Mouse (Mus musculus) liver, embryonic 14.5 days (tissue): ENCODE results near the gene Mta1.

Experiments used
- CTCF ChIP-seq: IDR thresholded peaks from 2 replicates; pipeline ENCODE4 v1.5.1; 2016; ENCODE audit warnings: antibody characterized with exemption, low read depth, control low read depth
- EP300 ChIP-seq: IDR thresholded peaks from 2 replicates; pipeline ENCODE4 v1.6.1; 2016; ENCODE audit warnings: antibody characterized with exemption, low read depth

GRCm38 (mm10) chr12:113075486-113075885, 22.6 kb upstream of the Mta1 start:
- TF ChIP-seq EP300 (no peak), CTCF (no peak)
